Mouse (Mus musculus) G1E (cell line): ENCODE results near the gene Ism1.

Experiments
- CTCF ChIP-seq: IDR thresholded peaks from 2 replicates; pipeline ENCODE4 v1.5.1; 2012; ENCODE audit warnings: low read depth, low read length, inconsistent platforms, mixed read lengths
- GATA1 ChIP-seq: IDR thresholded peaks from 2 replicates; pipeline ENCODE4 v1.6.1; 2012; ENCODE audit warnings: borderline replicate concordance, low read length, inconsistent platforms, mixed read lengths
- TAL1 ChIP-seq: conservative IDR thresholded peaks from 2 replicates; pipeline ENCODE4 v1.6.1; 2012; ENCODE audit warnings: low read depth, low read length, inconsistent platforms, mixed read lengths

- no peak for TF ChIP-seq CTCF
- no peak for TF ChIP-seq GATA1
- no peak for TF ChIP-seq TAL1
Observed at GRCm38 (mm10) chr2:139704951-139705350, 27.0 kb downstream of the Ism1 start.
